Mouse (Mus musculus): ENCODE measurements around the gene Zranb2. TPM values are rescaled to one million over a fixed set of nuclear protein-coding genes. Genes with fewer than 3 reads are reported as not detected.

Gene Zranb2
- total and polyA plus RNA-seq, 3 experiments = 88.0 to 200 (median 98.4) TPM

- no peak for DNase-seq (ENCODE audit: low read depth, low spot score)
- H3K36me3 ChIP-seq (ENCODE audit: control insufficient read depth in 1 of 2, insufficient read depth in 2 of 2, low read length in 2 of 2) = peaks cover 0 to 32% of the 10 kb centered on the region in 2 experiments; a peak in 2 of 4 replicates
- H3K79me2 ChIP-seq (ENCODE audit: control insufficient read depth, insufficient read depth, low read length, poor library complexity) = no peaks in the 10 kb centered on the region
- no peaks in the 10 kb centered on the region for H3K27me3 ChIP-seq (ENCODE audit: control insufficient read depth in 1 of 2, insufficient read depth in 2 of 2, low read length in 2 of 2)
- peaks cover 18 to 32% of the 10 kb centered on the region in 2 experiments for H3K4me1 ChIP-seq (ENCODE audit: control insufficient read depth in 1 of 2, insufficient read depth in 2 of 2, low read length in 2 of 2)
- no peak overlapping the region for H3K9ac ChIP-seq (ENCODE audit: control insufficient read depth, low read depth, low read length, poor library complexity, severe bottlenecking)
- H3K27ac ChIP-seq (ENCODE audit: control insufficient read depth, low read depth, low read length) = no peak overlapping the region
- no peaks in the 10 kb centered on the region for H3K9me3 ChIP-seq (replicated peaks; ENCODE audit: insufficient read depth, low read length)
- H3K4me3 ChIP-seq (ENCODE audit: control insufficient read depth in 1 of 2, insufficient read depth in 1 of 2, low read depth in 2 of 2, low read length in 2 of 2) = no peak overlapping the region
- TF ChIP-seq CTCF (IDR thresholded peaks at IDR 0.05 in 2 of 3, conservative IDR thresholded peaks at IDR 0.05 in 1 of 3; ENCODE audit: control insufficient read depth in 1 of 3, insufficient read depth in 1 of 3, low read depth in 2 of 3, low read length in 3 of 3, poor library complexity in 1 of 3, severe bottlenecking in 1 of 3) (no peak), USF1 (IDR thresholded peaks at IDR 0.05; ENCODE audit: low read depth, low read length) (0 out of 2 replicates have a peak, but pooled peaks have one; percentile 23), CHD1 (IDR thresholded peaks at IDR 0.05; ENCODE audit: low read depth, low read length) (no peak)
Measured at GRCm38 (mm10) chr3:157582626-157583405, 48.9 kb downstream of the Zranb2 start.

GRCm38 (mm10) chr3:157597837-157598379 is 63.9 kb downstream of the Zranb2 start:
- Histone ChIP-seq H3K4me1 (ENCODE audit: control insufficient read depth in 1 of 2, insufficient read depth in 2 of 2, low read length in 2 of 2) (no peaks in the 10 kb centered on the region), H3K36me3 (ENCODE audit: control insufficient read depth in 1 of 2, insufficient read depth in 2 of 2, low read length in 2 of 2) (no peaks in the 10 kb centered on the region)
- DNase-seq (ENCODE audit: low read depth, low spot score) = peak; percentile 14

More at GRCm38 (mm10) chr3:157597837-157598379, 63.9 kb downstream of the Zranb2 start:
- Histone ChIP-seq H3K4me3 (ENCODE audit: control insufficient read depth in 1 of 2, insufficient read depth in 1 of 2, low read depth in 2 of 2, low read length in 2 of 2) (no peak overlapping the region), H3K9ac (ENCODE audit: control insufficient read depth, low read depth, low read length, poor library complexity, severe bottlenecking) (no peak overlapping the region), H3K9me3 (replicated peaks; ENCODE audit: insufficient read depth, low read length) (no peaks in the 10 kb centered on the region), H3K27ac (ENCODE audit: control insufficient read depth, low read depth, low read length) (no peak overlapping the region), H3K79me2 (ENCODE audit: control insufficient read depth, insufficient read depth, low read length, poor library complexity) (no peaks in the 10 kb centered on the region), H3K27me3 (ENCODE audit: control insufficient read depth in 1 of 2, insufficient read depth in 2 of 2, low read length in 2 of 2) (no peaks in the 10 kb centered on the region)
- TF ChIP-seq RAD21 (IDR thresholded peaks at IDR 0.05; ENCODE audit: low read depth, low read length) (no peak), ZKSCAN1 (IDR thresholded peaks at IDR 0.05; ENCODE audit: low read depth, low read length) (no peak), TAL1 (IDR thresholded peaks at IDR 0.05; ENCODE audit: low read length) (no peak), BHLHE40 (IDR thresholded peaks at IDR 0.05; ENCODE audit: borderline replicate concordance, low read depth, low read length) (no peak), CHD1 (IDR thresholded peaks at IDR 0.05; ENCODE audit: low read depth, low read length) (no peak), MAFK (IDR thresholded peaks at IDR 0.05; ENCODE audit: borderline replicate concordance, low read depth, low read length) (no peak), E2F4 (IDR thresholded peaks at IDR 0.05; ENCODE audit: borderline replicate concordance, low read depth, low read length) (no peak), SIN3A (IDR thresholded peaks at IDR 0.05; ENCODE audit: low read length) (no peak)

Other genes starting within 250 kb of the Zranb2 start
- gene Ptger3, start 32.7 kb downstream of the Zranb2 start, total RNA-seq (2012; rRNA removed) = 5.2 and 6.8 TPM in 2 replicates
- 1 to 10 TPM in 1 of 2 experiments, not detected in 1; 7.0 TPM for gene Ptger3, start 32.7 kb downstream of the Zranb2 start, polyA plus RNA-seq (2012; ENCODE audit: insufficient read depth in 1 of 2, insufficient read length in 2 of 2, low read depth in 1 of 2, low replicate concordance in 2 of 2, missing spikeins in 1 of 2)